Mouse (Mus musculus): ENCODE data around the gene Mlf2.

- TF ChIP-seq POLR2A (IDR thresholded peaks at IDR 0.05; ENCODE audit: borderline replicate concordance, low read depth, low read length), result no peak
- TF ChIP-seq CTCF (IDR thresholded peaks at IDR 0.05; ENCODE audit: low read depth, low read length), result no peak
Measured at GRCm38 (mm10) chr6:124917518-124918330, 13.5 kb upstream of the Mlf2 start.

Measured in bone marrow macrophage, adult 2 months (primary cell).